Mouse (Mus musculus): Measurements from ENCODE around the gene Olfr1200. TPM values are rescaled to one million over a fixed set of nuclear protein-coding genes. Genes with fewer than 3 reads are reported as not detected.

The Olfr1200 gene
- not detected in 2 replicates for polyA plus RNA-seq (2016; fragmentation: Nextera tagmentation; extraction: Ambion mirVana)

GRCm38 (mm10) chr2:88770388-88770787 lies at the start of gene Olfr1200:
Gene Olfr1200 (minus strand): TSS chr2:88770488.
- Histone ChIP-seq H3K4me1 (replicated peaks) (no peaks in the 10 kb centered on the region), H3K4me2 (no peak within 1 kb of the TSS), H3K27me3 (no peaks in the 10 kb centered on the region), H3K9me3 (no peaks in the 10 kb centered on the region), H3K36me3 (no peaks in the 10 kb centered on the region), H3K9ac (replicated peaks) (no peak within 1 kb of the TSS), H3K27ac (no peak within 1 kb of the TSS), H3K4me3 (replicated peaks) (no peak within 1 kb of the TSS)
- WGBS = 83% methylated on average over 2 of the region's 2 CpGs
- no peak for ATAC-seq (ENCODE audit: insufficient number of reproducible peaks, insufficient read depth, low FRiP score, low TSS enrichment, low read depth)

- Histone ChIP-seq H3K27me3 (no peaks in the 10 kb centered on the region), H3K4me1 (replicated peaks) (no peaks in the 10 kb centered on the region), H3K36me3 (no peaks in the 10 kb centered on the region), H3K4me3 (replicated peaks) (no peak within 1 kb of the TSS), H3K9me3 (no peaks in the 10 kb centered on the region), H3K9ac (replicated peaks) (no peak within 1 kb of the TSS), H3K27ac (no peak within 1 kb of the TSS), H3K4me2 (no peak within 1 kb of the TSS)
- no peak for ATAC-seq (ENCODE audit: insufficient number of reproducible peaks, insufficient read depth, low FRiP score, low TSS enrichment, low read depth)
- WGBS = 79% methylated on average over 1 of the region's 1 CpGs
Observed at GRCm38 (mm10) chr2:88814196-88814595, 43.9 kb upstream of the Olfr1200 start, which contains the start of gene Olfr1202. Gene Olfr1202 (plus strand): TSS chr2:88814496.

- ATAC-seq (ENCODE audit: insufficient number of reproducible peaks, insufficient read depth, low FRiP score, low TSS enrichment, low read depth) = no peak
- no peak within 1 kb of the TSS for H3K4me2 ChIP-seq
- H3K27me3 ChIP-seq = no peaks in the 10 kb centered on the region
- H3K36me3 ChIP-seq = no peaks in the 10 kb centered on the region
- no peak within 1 kb of the TSS for H3K4me3 ChIP-seq (replicated peaks)
- WGBS = 89% methylated on average over 6 of the region's 6 CpGs
- no peak within 1 kb of the TSS for H3K9ac ChIP-seq (replicated peaks)
- no peak within 1 kb of the TSS for H3K27ac ChIP-seq
- H3K4me1 ChIP-seq (replicated peaks) = no peaks in the 10 kb centered on the region
- H3K9me3 ChIP-seq = no peaks in the 10 kb centered on the region
Observed at GRCm38 (mm10) chr2:88792736-88793135, 22.4 kb upstream of the Olfr1200 start, which contains the start of gene Olfr1201. Gene Olfr1201 (plus strand): TSS chr2:88793036.

GRCm38 (mm10) chr2:88760369-88760768 lies 9.9 kb downstream of the Olfr1200 start, which contains the start of gene Olfr1199:
Gene Olfr1199 (minus strand): TSS chr2:88760469.
- H3K9ac ChIP-seq (replicated peaks) = no peak within 1 kb of the TSS
- no peaks in the 10 kb centered on the region for H3K4me1 ChIP-seq (replicated peaks)
- 90% methylated on average over 2 of the region's 2 CpGs for WGBS
- H3K27me3 ChIP-seq = no peaks in the 10 kb centered on the region
- H3K4me3 ChIP-seq (replicated peaks) = no peak within 1 kb of the TSS
- H3K36me3 ChIP-seq = no peaks in the 10 kb centered on the region
- H3K27ac ChIP-seq = no peak within 1 kb of the TSS
- 0 out of 2 replicates have a peak, but pooled peaks cover 3% of the 10 kb centered on the region for H3K9me3 ChIP-seq
- H3K4me2 ChIP-seq = no peak within 1 kb of the TSS
- ATAC-seq (ENCODE audit: insufficient number of reproducible peaks, insufficient read depth, low FRiP score, low TSS enrichment, low read depth) = no peak

GRCm38 (mm10) chr2:88751270-88751669 lies 19.0 kb downstream of the Olfr1200 start, which contains the start of gene Olfr1198:
Gene Olfr1198 (minus strand): TSS chr2:88751370.
- H3K27me3 ChIP-seq = no peaks in the 10 kb centered on the region
- no peak within 1 kb of the TSS for H3K27ac ChIP-seq
- no peaks in the 10 kb centered on the region for H3K36me3 ChIP-seq
- no peaks in the 10 kb centered on the region for H3K9me3 ChIP-seq
- ATAC-seq (ENCODE audit: insufficient number of reproducible peaks, insufficient read depth, low FRiP score, low TSS enrichment, low read depth) = no peak
- H3K4me1 ChIP-seq (replicated peaks) = no peaks in the 10 kb centered on the region
- H3K9ac ChIP-seq (replicated peaks) = no peak within 1 kb of the TSS
- no peak within 1 kb of the TSS for H3K4me2 ChIP-seq
- H3K4me3 ChIP-seq (replicated peaks) = no peak within 1 kb of the TSS
- WGBS = 84% methylated on average over 2 of the region's 2 CpGs

GRCm38 (mm10) chr2:88743379-88743778 lies 26.9 kb downstream of the Olfr1200 start:
- Histone ChIP-seq H3K36me3 (no peaks in the 10 kb centered on the region), H3K27ac (no peak overlapping the region), H3K4me3 (replicated peaks) (no peak overlapping the region), H3K9ac (replicated peaks) (no peak overlapping the region), H3K27me3 (no peaks in the 10 kb centered on the region), H3K4me2 (no peak overlapping the region), H3K9me3 (no peaks in the 10 kb centered on the region), H3K4me1 (replicated peaks) (no peaks in the 10 kb centered on the region)
- WGBS = 88% methylated on average over 3 of the region's 3 CpGs
- ATAC-seq (ENCODE audit: insufficient number of reproducible peaks, insufficient read depth, low FRiP score, low TSS enrichment, low read depth) = no peak

- Histone ChIP-seq H3K4me1 (replicated peaks) (no peaks in the 10 kb centered on the region), H3K4me3 (replicated peaks) (no peak within 1 kb of the TSS), H3K9ac (replicated peaks) (no peak within 1 kb of the TSS), H3K4me2 (no peak within 1 kb of the TSS), H3K9me3 (no peaks in the 10 kb centered on the region), H3K36me3 (no peaks in the 10 kb centered on the region), H3K27me3 (no peaks in the 10 kb centered on the region), H3K27ac (no peak within 1 kb of the TSS)
- WGBS = 91% methylated on average over 1 of the region's 1 CpGs
- no peak for ATAC-seq (ENCODE audit: insufficient number of reproducible peaks, insufficient read depth, low FRiP score, low TSS enrichment, low read depth)
Observed at GRCm38 (mm10) chr2:88732266-88732665, 38.0 kb downstream of the Olfr1200 start, which contains the start of gene Olfr1197. Gene Olfr1197 (minus strand): TSS chr2:88732366.

Other genes starting within 250 kb of the Olfr1200 start
- not detected in 2 replicates for gene Olfr1188, start 213.6 kb downstream of the Olfr1200 start, polyA plus RNA-seq (2016; fragmentation: Nextera tagmentation; extraction: Ambion mirVana)
- not detected in 2 replicates for gene Olfr1189, start 184.0 kb downstream of the Olfr1200 start, polyA plus RNA-seq (2016; fragmentation: Nextera tagmentation; extraction: Ambion mirVana)
- not detected in 2 replicates for gene Olfr1191-ps1, start 129.9 kb downstream of the Olfr1200 start, polyA plus RNA-seq (2016; fragmentation: Nextera tagmentation; extraction: Ambion mirVana)
- gene Olfr1192-ps1, start 122.0 kb downstream of the Olfr1200 start, polyA plus RNA-seq (2016; fragmentation: Nextera tagmentation; extraction: Ambion mirVana) = not detected in 2 replicates
- not detected in 2 replicates for gene Olfr1193, start 94.9 kb downstream of the Olfr1200 start, polyA plus RNA-seq (2016; fragmentation: Nextera tagmentation; extraction: Ambion mirVana)
- not detected in 2 replicates for gene Olfr1195, start 81.3 kb downstream of the Olfr1200 start, polyA plus RNA-seq (2016; fragmentation: Nextera tagmentation; extraction: Ambion mirVana)
- not detected in 2 replicates for gene Olfr1196, start 65.9 kb downstream of the Olfr1200 start, polyA plus RNA-seq (2016; fragmentation: Nextera tagmentation; extraction: Ambion mirVana)
- not detected in 2 replicates for gene Olfr1197, start 38.1 kb downstream of the Olfr1200 start, polyA plus RNA-seq (2016; fragmentation: Nextera tagmentation; extraction: Ambion mirVana)
- gene Olfr1198, start 19.1 kb downstream of the Olfr1200 start, polyA plus RNA-seq (2016; fragmentation: Nextera tagmentation; extraction: Ambion mirVana) = not detected in 2 replicates
- not detected in 2 replicates for gene Olfr1199, start 10.0 kb downstream of the Olfr1200 start, polyA plus RNA-seq (2016; fragmentation: Nextera tagmentation; extraction: Ambion mirVana)
- gene Olfr1201, start 22.5 kb upstream of the Olfr1200 start, polyA plus RNA-seq (2016; fragmentation: Nextera tagmentation; extraction: Ambion mirVana) = not detected in 2 replicates
- gene Olfr1202, start 44.0 kb upstream of the Olfr1200 start, polyA plus RNA-seq (2016; fragmentation: Nextera tagmentation; extraction: Ambion mirVana) = 0.05 TPM in 1 of 2 replicates, not detected in the other
- not detected in 2 replicates for gene Olfr1205, start 59.2 kb upstream of the Olfr1200 start, polyA plus RNA-seq (2016; fragmentation: Nextera tagmentation; extraction: Ambion mirVana)
- gene Olfr1204, start 78.8 kb upstream of the Olfr1200 start, polyA plus RNA-seq (2016; fragmentation: Nextera tagmentation; extraction: Ambion mirVana) = not detected in 2 replicates
- gene Olfr1206, start 92.7 kb upstream of the Olfr1200 start, polyA plus RNA-seq (2016; fragmentation: Nextera tagmentation; extraction: Ambion mirVana) = not detected in 2 replicates
- gene Olfr1208, start 131.8 kb upstream of the Olfr1200 start, polyA plus RNA-seq (2016; fragmentation: Nextera tagmentation; extraction: Ambion mirVana) = not detected in 2 replicates
- not detected in 2 replicates for gene Olfr1209, start 144.7 kb upstream of the Olfr1200 start, polyA plus RNA-seq (2016; fragmentation: Nextera tagmentation; extraction: Ambion mirVana)
- not detected in 2 replicates for gene Olfr1211, start 167.6 kb upstream of the Olfr1200 start, polyA plus RNA-seq (2016; fragmentation: Nextera tagmentation; extraction: Ambion mirVana)
- not detected in 2 replicates for gene Olfr1212, start 183.5 kb upstream of the Olfr1200 start, polyA plus RNA-seq (2016; fragmentation: Nextera tagmentation; extraction: Ambion mirVana)
- not detected in 2 replicates for gene Gm13762, start 209.8 kb upstream of the Olfr1200 start, polyA plus RNA-seq (2016; fragmentation: Nextera tagmentation; extraction: Ambion mirVana)
- not detected in 2 replicates for gene Olfr1214, start 222.2 kb upstream of the Olfr1200 start, polyA plus RNA-seq (2016; fragmentation: Nextera tagmentation; extraction: Ambion mirVana)
- not detected in 2 replicates for gene Olfr1215, start 236.5 kb upstream of the Olfr1200 start, polyA plus RNA-seq (2016; fragmentation: Nextera tagmentation; extraction: Ambion mirVana)
- not detected in 2 replicates for gene Olfr1216, start 247.9 kb upstream of the Olfr1200 start, polyA plus RNA-seq (2016; fragmentation: Nextera tagmentation; extraction: Ambion mirVana)

All from limb, embryonic 12.5 days (tissue).